In the genomic region with DNA sequence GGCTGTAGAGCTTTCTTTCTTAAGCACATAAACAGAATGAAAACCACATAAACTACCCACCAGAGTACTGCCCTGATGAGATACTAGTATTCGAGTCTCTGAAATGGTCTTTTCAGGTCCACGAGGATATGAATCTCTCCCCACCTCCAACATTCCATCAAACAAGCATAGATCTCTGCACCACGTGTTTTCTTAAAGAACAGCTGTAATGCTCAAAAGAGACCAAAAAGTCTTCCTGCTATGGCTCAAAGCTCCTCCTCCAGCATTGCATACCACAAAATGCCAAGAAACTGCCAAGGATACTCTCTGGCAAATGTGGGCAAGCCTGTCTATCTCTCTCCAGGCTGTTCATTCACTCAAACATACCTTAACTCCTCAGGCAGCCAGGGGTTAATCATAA, we compare ENCODE assay signal across 8 mouse cellular contexts. TPM values are rescaled to one million over a fixed set of nuclear protein-coding genes. Genes with fewer than 3 reads are reported as not detected.
DNase-seq lines count a peak whose midpoint lies in the region; ATAC-seq and TF ChIP-seq lines count a peak whose summit lies in the region.
"Had no signal": no experiment of that assay in that cellular context is flagged by ENCODE, and none has a peak within 500 bp of the region (broad histone marks: within the 10 kb centered on the region; RNA-seq: fewer than 3 reads in every experiment).

No protein-coding gene starts in this region.

- peaks cover 32% of the 10 kb centered on the region for H3K4me1 ChIP-seq in megakaryocyte, embryonic 14.5 days
- H3K4me1 ChIP-seq in embryonic fibroblast, embryonic 13.5 days (ENCODE audit: control insufficient read depth, insufficient read depth, low read length), result peaks cover 8% of the 10 kb centered on the region
- peaks cover 23% of the 10 kb centered on the region for H3K4me1 ChIP-seq in limb, embryonic 14.5 days (ENCODE audit: control insufficient read depth, insufficient read depth, low read length)
- H3K4me1 ChIP-seq in stomach, embryonic 16.5 days (ENCODE audit: control insufficient read depth, insufficient read depth, low read length), result peaks cover 18% of the 10 kb centered on the region

- H3K9ac ChIP-seq in limb, embryonic 14.5 days (ENCODE audit: low read depth, low read length, severe bottlenecking), result peak overlapping the region; percentile 69
- H3K9ac ChIP-seq in stomach, embryonic 16.5 days (ENCODE audit: low read length), result peak overlapping the region; percentile 73

- peak overlapping the region; percentile 97 for H3K27ac ChIP-seq in embryonic fibroblast, embryonic 13.5 days (ENCODE audit: insufficient read depth, low read length)
- peak overlapping the region; percentile 91 for H3K27ac ChIP-seq in limb, embryonic 14.5 days (replicated peaks; ENCODE audit: low read depth, low read length)
- peak overlapping the region; percentile 93 for H3K27ac ChIP-seq in stomach, embryonic 16.5 days (ENCODE audit: low read length)

- H3K36me3 ChIP-seq in megakaryocyte, embryonic 14.5 days (replicated peaks; ENCODE audit: low read length), result no peaks in the 10 kb centered on the region
- no peaks in the 10 kb centered on the region for H3K36me3 ChIP-seq in limb, embryonic 14.5 days (ENCODE audit: control insufficient read depth, insufficient read depth, low read length)
- no peaks in the 10 kb centered on the region for H3K36me3 ChIP-seq in stomach, embryonic 16.5 days (ENCODE audit: control insufficient read depth, insufficient read depth, low read length)

- TF ChIP-seq CTCF in embryonic fibroblast, embryonic 13.5 days (IDR thresholded peaks at IDR 0.05; ENCODE audit: borderline replicate concordance, insufficient read depth, low read length), result no peak

- H3K9me3 ChIP-seq in megakaryocyte, embryonic 14.5 days, result no peaks in the 10 kb centered on the region
- no peaks in the 10 kb centered on the region for H3K9me3 ChIP-seq in limb, embryonic 14.5 days (ENCODE audit: control insufficient read depth, low read length)
- no peaks in the 10 kb centered on the region for H3K9me3 ChIP-seq in stomach, embryonic 16.5 days (replicated peaks; ENCODE audit: control insufficient read depth, low read length)

- no peaks in the 10 kb centered on the region for H3K27me3 ChIP-seq in megakaryocyte, embryonic 14.5 days (replicated peaks)
- no peaks in the 10 kb centered on the region for H3K27me3 ChIP-seq in limb, embryonic 14.5 days (ENCODE audit: control insufficient read depth, insufficient read depth, low read length)
- H3K27me3 ChIP-seq in stomach, embryonic 16.5 days (ENCODE audit: control insufficient read depth, insufficient read depth, low read length), result no peaks in the 10 kb centered on the region

- no peak for DNase-seq in limb, embryonic 14.5 days (ENCODE audit: low spot score)
- no peak for DNase-seq in retina, embryonic 14.5 days (ENCODE audit: low spot score)
- DNase-seq in cerebellum, postnatal 14 days, result no peak
- DNase-seq: lung, postnatal 36 days had no signal

- H3K4me3 ChIP-seq in megakaryocyte, embryonic 14.5 days (replicated peaks), result peak overlapping the region; percentile 92
- H3K4me3 ChIP-seq in embryonic fibroblast, embryonic 13.5 days (ENCODE audit: insufficient read depth, low read length), result peak overlapping the region; percentile 81
- peak overlapping the region; percentile 65 for H3K4me3 ChIP-seq in limb, embryonic 14.5 days (replicated peaks; ENCODE audit: low read length)
- H3K4me3 ChIP-seq in stomach, embryonic 16.5 days (replicated peaks; ENCODE audit: low read length), result peak overlapping the region; percentile 65

- TF ChIP-seq POLR2A in embryonic fibroblast, embryonic 13.5 days (IDR thresholded peaks at IDR 0.05; ENCODE audit: low read depth, low read length), result no peak
- TF ChIP-seq POLR2A in limb, embryonic 14.5 days (IDR thresholded peaks at IDR 0.05; ENCODE audit: borderline replicate concordance, extremely low read depth, insufficient read depth, insufficient read length), result no peak

- peak overlapping the region; percentile 79 for H3K4me2 ChIP-seq in limb, embryonic 14.5 days (replicated peaks; ENCODE audit: low read depth, low read length, severe bottlenecking)
- peak overlapping the region; percentile 77 for H3K4me2 ChIP-seq in stomach, embryonic 16.5 days (ENCODE audit: low read depth, low read length)

- WGBS in limb, embryonic 14.5 days, result 11% methylated on average over 3 of the region's 3 CpGs
- 7% methylated on average over 3 of the region's 3 CpGs for WGBS in stomach, embryonic 16.5 days

- no peak for ATAC-seq in megakaryocyte, adult 5-6 weeks (ENCODE audit: poor library complexity, severe bottlenecking)
- ATAC-seq in limb, embryonic 14.5 days (ENCODE audit: low FRiP score, low read depth), result no peak
- ATAC-seq in stomach, embryonic 16.5 days (ENCODE audit: insufficient read depth, low FRiP score), result no peak

RNA-seq across cellular contexts. Expression of gene Rbms2, which starts 4.8 kb away (rescaled TPM):
- polyA plus RNA-seq in megakaryocyte, embryonic 14.5 days (2012; ENCODE audit: insufficient read depth, low replicate concordance), result 1.6 and 7.6 TPM in 2 replicates
- 2.9 and 4.0 TPM in 2 replicates for total RNA-seq in megakaryocyte, adult 5-6 weeks (2015)
- total RNA-seq in megakaryocyte, adult 5-6 weeks (2017), result 1.5 and 5.4 TPM in 2 replicates
- 167 and 198 TPM in 2 replicates for polyA plus RNA-seq in embryonic fibroblast, embryonic 13.5 days (2011; ENCODE audit: insufficient read length, low read depth, missing spikeins)
- 113 and 117 TPM in 2 replicates for polyA plus RNA-seq in limb, embryonic 14.5 days (2012; rRNA removed)
- polyA plus RNA-seq in limb, embryonic 14.5 days (2014; fragmentation: Nextera tagmentation; extraction: Ambion mirVana), result 33.8 and 35.9 TPM in 2 replicates
- 30.3 and 34.2 TPM in 2 replicates for polyA plus RNA-seq in stomach, embryonic 16.5 days (2015; fragmentation: Nextera tagmentation; extraction: Ambion mirVana)

RNA-seq across cellular contexts. Expression of gene Gls2, which starts 19.0 kb away (rescaled TPM):
- polyA plus RNA-seq in megakaryocyte, embryonic 14.5 days (2012; ENCODE audit: insufficient read depth, low replicate concordance), result 1.8 TPM in 1 of 2 replicates, not detected in the other
- 0.71 TPM in 1 of 2 replicates, not detected in the other for total RNA-seq in megakaryocyte, adult 5-6 weeks (2015)
- not detected in 2 replicates for total RNA-seq in megakaryocyte, adult 5-6 weeks (2017)
- polyA plus RNA-seq in embryonic fibroblast, embryonic 13.5 days (2011; ENCODE audit: insufficient read length, low read depth, missing spikeins), result 1.1 and 1.2 TPM in 2 replicates
- 4.8 and 5.8 TPM in 2 replicates for polyA plus RNA-seq in limb, embryonic 14.5 days (2012; rRNA removed)
- 2.0 and 2.5 TPM in 2 replicates for polyA plus RNA-seq in limb, embryonic 14.5 days (2014; fragmentation: Nextera tagmentation; extraction: Ambion mirVana)
- polyA plus RNA-seq in stomach, embryonic 16.5 days (2015; fragmentation: Nextera tagmentation; extraction: Ambion mirVana), result 3.2 and 3.7 TPM in 2 replicates

RNA-seq across cellular contexts. Expression of gene Spryd4, which starts 36.3 kb away (rescaled TPM):
- polyA plus RNA-seq in megakaryocyte, embryonic 14.5 days (2012; ENCODE audit: insufficient read depth, low replicate concordance), result 0.73 TPM in 1 of 2 replicates, not detected in the other
- total RNA-seq in megakaryocyte, adult 5-6 weeks (2015), result 6.5 and 6.9 TPM in 2 replicates
- total RNA-seq in megakaryocyte, adult 5-6 weeks (2017), result 9.0 and 10.6 TPM in 2 replicates
- 14.5 and 17.6 TPM in 2 replicates for polyA plus RNA-seq in embryonic fibroblast, embryonic 13.5 days (2011; ENCODE audit: insufficient read length, low read depth, missing spikeins)
- polyA plus RNA-seq in limb, embryonic 14.5 days (2012; rRNA removed), result 22.3 and 27.4 TPM in 2 replicates
- polyA plus RNA-seq in limb, embryonic 14.5 days (2014; fragmentation: Nextera tagmentation; extraction: Ambion mirVana), result 36.9 and 38.7 TPM in 2 replicates
- polyA plus RNA-seq in stomach, embryonic 16.5 days (2015; fragmentation: Nextera tagmentation; extraction: Ambion mirVana), result 32.4 and 33.5 TPM in 2 replicates

RNA-seq across cellular contexts. Expression of gene Mip, which starts 50.3 kb away (rescaled TPM):
- polyA plus RNA-seq in megakaryocyte, embryonic 14.5 days (2012; ENCODE audit: insufficient read depth, low replicate concordance), result not detected in 2 replicates
- total RNA-seq in megakaryocyte, adult 5-6 weeks (2015), result not detected in 2 replicates
- total RNA-seq in megakaryocyte, adult 5-6 weeks (2017), result 0.33 TPM in 1 of 2 replicates, not detected in the other
- polyA plus RNA-seq in embryonic fibroblast, embryonic 13.5 days (2011; ENCODE audit: insufficient read length, low read depth, missing spikeins), result not detected in 2 replicates
- polyA plus RNA-seq in limb, embryonic 14.5 days (2012; rRNA removed), result 0.88 and 1.7 TPM in 2 replicates
- 0.17 and 0.37 TPM in 2 replicates for polyA plus RNA-seq in limb, embryonic 14.5 days (2014; fragmentation: Nextera tagmentation; extraction: Ambion mirVana)
- not detected in 2 replicates for polyA plus RNA-seq in stomach, embryonic 16.5 days (2015; fragmentation: Nextera tagmentation; extraction: Ambion mirVana)

RNA-seq across cellular contexts. Expression of gene Timeless, which starts 56.6 kb away (rescaled TPM):
- 2.2 and 8.3 TPM in 2 replicates for polyA plus RNA-seq in megakaryocyte, embryonic 14.5 days (2012; ENCODE audit: insufficient read depth, low replicate concordance)
- total RNA-seq in megakaryocyte, adult 5-6 weeks (2015), result 14.1 and 16.1 TPM in 2 replicates
- total RNA-seq in megakaryocyte, adult 5-6 weeks (2017), result 33.2 and 34.2 TPM in 2 replicates
- polyA plus RNA-seq in embryonic fibroblast, embryonic 13.5 days (2011; ENCODE audit: insufficient read length, low read depth, missing spikeins), result 9.7 and 18.9 TPM in 2 replicates
- 31.7 and 32.4 TPM in 2 replicates for polyA plus RNA-seq in limb, embryonic 14.5 days (2012; rRNA removed)
- polyA plus RNA-seq in limb, embryonic 14.5 days (2014; fragmentation: Nextera tagmentation; extraction: Ambion mirVana), result 48.6 and 54.7 TPM in 2 replicates
- 30.4 and 35.0 TPM in 2 replicates for polyA plus RNA-seq in stomach, embryonic 16.5 days (2015; fragmentation: Nextera tagmentation; extraction: Ambion mirVana)
